Comparison of ENCODE assay signal across 16 mouse cellular contexts in the genomic region with DNA sequence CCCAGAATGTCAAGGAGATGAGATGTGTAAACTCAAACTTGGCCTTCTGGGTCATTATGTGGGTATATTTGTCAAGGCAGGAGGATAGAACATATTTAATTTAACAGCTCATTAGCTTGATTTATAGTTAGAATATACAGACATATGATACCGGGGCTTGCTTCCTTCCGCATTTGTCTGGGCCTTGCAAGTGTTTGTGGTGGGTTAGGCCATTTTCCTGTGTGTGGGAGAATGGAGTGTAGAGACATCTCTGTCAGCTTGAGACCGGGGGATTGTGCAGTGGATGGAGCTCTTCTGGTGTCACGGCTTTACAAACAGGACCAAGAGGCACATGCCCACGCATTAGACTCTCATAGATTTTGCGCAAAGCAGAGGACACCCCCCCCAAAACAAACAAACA.
"Had no signal": no experiment of that assay in that cellular context is flagged by ENCODE, and none has a peak within 500 bp of the region (broad histone marks: within the 10 kb centered on the region; RNA-seq: fewer than 3 reads in every experiment).

No protein-coding gene starts in this region.

- H3K4me1 ChIP-seq: megakaryocyte, embryonic 14.5 days; stomach, embryonic 15.5 days had no signal

- ATAC-seq: lung, postnatal 0 days; midbrain, embryonic 13.5 days; midbrain, embryonic 15.5 days had no signal

- H3K4me3 ChIP-seq: lung, embryonic 15.5 days; megakaryocyte, embryonic 14.5 days; midbrain, embryonic 13.5 days; midbrain, embryonic 15.5 days; neural tube, embryonic 12.5 days; stomach, embryonic 15.5 days had no signal

- H3K27ac ChIP-seq: lung, embryonic 15.5 days; midbrain, embryonic 13.5 days; midbrain, embryonic 15.5 days; neural tube, embryonic 12.5 days; stomach, embryonic 15.5 days; stomach, postnatal 0 days had no signal

- H3K9ac ChIP-seq: lung, embryonic 15.5 days; midbrain, embryonic 13.5 days; midbrain, embryonic 15.5 days; neural tube, embryonic 12.5 days; stomach, embryonic 15.5 days had no signal

- H3K27me3 ChIP-seq: lung, embryonic 15.5 days; midbrain, embryonic 13.5 days; midbrain, embryonic 15.5 days; neural tube, embryonic 12.5 days; stomach, embryonic 15.5 days had no signal

- H3K4me2 ChIP-seq: lung, embryonic 15.5 days; midbrain, embryonic 11.5 days; midbrain, embryonic 13.5 days; midbrain, embryonic 15.5 days; neural tube, embryonic 12.5 days; stomach, embryonic 15.5 days had no signal

- H3K36me3 ChIP-seq: lung, embryonic 15.5 days; midbrain, embryonic 15.5 days; stomach, embryonic 15.5 days had no signal

- DNase-seq: lung, adult 18-20 months; lung, postnatal 14 days; lung, postnatal 4 days; right cerebral cortex, postnatal 14 days; thymus, adult 2 months; thymus, postnatal 25 days; thymus, postnatal 4 days had no signal

- H3K9me3 ChIP-seq: lung, embryonic 15.5 days; megakaryocyte, embryonic 14.5 days; midbrain, embryonic 13.5 days; midbrain, embryonic 15.5 days; neural tube, embryonic 12.5 days; stomach, embryonic 15.5 days had no signal
